ENCODE assay signal across 10 mouse cellular contexts in genomic region chr8:125955671-125956070, GRCm38 (mm10). TPM values are rescaled to one million over a fixed set of nuclear protein-coding genes. Genes with fewer than 3 reads are reported as not detected.
DNase-seq lines count a peak whose midpoint lies in the region; ATAC-seq lines count a peak whose summit lies in the region.
"Had no signal": no experiment of that assay in that cellular context is flagged by ENCODE, and none has a peak within 500 bp of the region (broad histone marks: within the 10 kb centered on the region; RNA-seq: fewer than 3 reads in every experiment).

No protein-coding gene starts in this region.

- peak; percentile 17 for DNase-seq in kidney, adult 9 months
- DNase-seq in Muller cell, postnatal 12 days (ENCODE audit: inconsistent ontology term): peak; percentile 69
- DNase-seq in cerebellum, adult 9-11 months: peak; percentile 73
- peak; percentile 61 for DNase-seq in hindbrain, embryonic 10.5 days (ENCODE audit: low spot score)
- DNase-seq in left cerebral cortex, postnatal 4 days: peak; percentile 79
- no peak for DNase-seq in gastrocnemius, postnatal 14 days

- no peak overlapping the region for H3K9ac ChIP-seq in kidney, embryonic 16.5 days (replicated peaks; ENCODE audit: low read length)
- H3K9ac ChIP-seq in neural tube, embryonic 15.5 days (replicated peaks): 0 out of 2 replicates have a peak overlapping the region, but pooled peaks have one; percentile 20
- H3K9ac ChIP-seq: embryonic facial prominence, embryonic 15.5 days had no signal

- no peak overlapping the region for H3K4me3 ChIP-seq in kidney, embryonic 16.5 days (ENCODE audit: low read length)
- H3K4me3 ChIP-seq in hindbrain, embryonic 10.5 days: no peak overlapping the region
- no peak overlapping the region for H3K4me3 ChIP-seq in neural tube, embryonic 15.5 days (replicated peaks)
- H3K4me3 ChIP-seq: embryonic facial prominence, embryonic 15.5 days had no signal

- 15% methylated on average over 11 of the region's 11 CpGs for WGBS in kidney, embryonic 16.5 days
- WGBS in hindbrain, embryonic 10.5 days: 18% methylated on average over 11 of the region's 11 CpGs
- WGBS in neural tube, embryonic 15.5 days: 13% methylated on average over 11 of the region's 11 CpGs

- ATAC-seq in kidney, embryonic 16.5 days (ENCODE audit: low FRiP score, low TSS enrichment): no peak
- no peak for ATAC-seq in neural tube, embryonic 15.5 days (ENCODE audit: low FRiP score)

- H3K27me3 ChIP-seq in kidney, embryonic 16.5 days (ENCODE audit: insufficient read depth, low read length): peaks cover 3% of the 10 kb centered on the region; the same call in 1 of the 2 replicates
- H3K27me3 ChIP-seq in hindbrain, embryonic 10.5 days (ENCODE audit: insufficient read depth, poor library complexity, severe bottlenecking): peaks cover 19% of the 10 kb centered on the region
- peaks cover 18% of the 10 kb centered on the region for H3K27me3 ChIP-seq in neural tube, embryonic 15.5 days (replicated peaks)
- H3K27me3 ChIP-seq: embryonic facial prominence, embryonic 15.5 days had no signal

- H3K36me3 ChIP-seq in kidney, embryonic 16.5 days (ENCODE audit: insufficient read depth, low read length): no peaks in the 10 kb centered on the region
- H3K36me3 ChIP-seq in hindbrain, embryonic 10.5 days: no peaks in the 10 kb centered on the region
- H3K36me3 ChIP-seq in neural tube, embryonic 15.5 days: no peaks in the 10 kb centered on the region
- H3K36me3 ChIP-seq: embryonic facial prominence, embryonic 15.5 days had no signal

- no peak overlapping the region for H3K27ac ChIP-seq in kidney, embryonic 16.5 days (ENCODE audit: low read length)
- no peak overlapping the region for H3K27ac ChIP-seq in hindbrain, embryonic 10.5 days
- H3K27ac ChIP-seq in neural tube, embryonic 15.5 days (replicated peaks): no peak overlapping the region
- H3K27ac ChIP-seq: embryonic facial prominence, embryonic 15.5 days; macrophage had no signal

- intact Hi-C loops in left cerebral cortex, postnatal 4 days (cut with DNase I): loop anchor here (5.0 to 10.0 kb wide), 4 partner anchors 127 to 519 kb away; partner anchors contain the start of genes Coa6 and Tarbp1
- intact Hi-C loops in gastrocnemius, postnatal 14 days (cut with DNase I; ENCODE audit: low total_unique reads): no loop called here

- H3K4me2 ChIP-seq in kidney, embryonic 16.5 days (replicated peaks; ENCODE audit: low read depth, low read length): no peak overlapping the region; the same call in 1 of the 2 replicates
- H3K4me2 ChIP-seq in neural tube, embryonic 15.5 days: peak overlapping the region; percentile 37
- H3K4me2 ChIP-seq: embryonic facial prominence, embryonic 15.5 days had no signal

- peaks cover 4% of the 10 kb centered on the region; the same call in 1 of the 2 replicates for H3K9me3 ChIP-seq in kidney, embryonic 16.5 days (ENCODE audit: low read length)
- H3K9me3 ChIP-seq in hindbrain, embryonic 10.5 days: peaks cover 3% of the 10 kb centered on the region; the same call in 1 of the 2 replicates
- no peaks in the 10 kb centered on the region for H3K9me3 ChIP-seq in neural tube, embryonic 15.5 days (replicated peaks)
- H3K9me3 ChIP-seq: embryonic facial prominence, embryonic 15.5 days had no signal

- no peaks in the 10 kb centered on the region for H3K4me1 ChIP-seq in kidney, embryonic 16.5 days (ENCODE audit: insufficient read depth, low read length)
- H3K4me1 ChIP-seq in hindbrain, embryonic 10.5 days (replicated peaks): no peaks in the 10 kb centered on the region
- peaks cover 11% of the 10 kb centered on the region for H3K4me1 ChIP-seq in neural tube, embryonic 15.5 days
- H3K4me1 ChIP-seq: embryonic facial prominence, embryonic 15.5 days had no signal

RNA-seq across cellular contexts. Expression of gene Kcnk1, which starts 39.3 kb away (rescaled TPM):
- polyA plus RNA-seq in kidney, embryonic 16.5 days (2015; fragmentation: Nextera tagmentation; extraction: Ambion mirVana): 53.6 and 56.5 TPM in 2 replicates
- polyA plus RNA-seq in hindbrain, embryonic 10.5 days (2016; fragmentation: Nextera tagmentation; extraction: Ambion mirVana): 6.8 and 11.0 TPM in 2 replicates
- total RNA-seq in left cerebral cortex, postnatal 4 days (2021): 10 to 100 TPM; 25.1 to 26.1 TPM
- 23.8 and 23.9 TPM in 2 replicates for polyA plus RNA-seq in neural tube, embryonic 15.5 days (2015; fragmentation: Nextera tagmentation; extraction: Ambion mirVana)
- total RNA-seq in gastrocnemius, postnatal 14 days (2021): 1 to 10 TPM; 1.4 to 1.8 TPM
- polyA plus RNA-seq: macrophage had no signal

RNA-seq across cellular contexts. Expression of gene Map3k21, which starts 45.4 kb away (rescaled TPM):
- polyA plus RNA-seq in kidney, embryonic 16.5 days (2015; fragmentation: Nextera tagmentation; extraction: Ambion mirVana): 3.9 and 4.1 TPM in 2 replicates
- 0.02 and 0.03 TPM in 2 replicates for polyA plus RNA-seq in hindbrain, embryonic 10.5 days (2016; fragmentation: Nextera tagmentation; extraction: Ambion mirVana)
- 1 to 10 TPM; 3.6 to 3.8 TPM for total RNA-seq in left cerebral cortex, postnatal 4 days (2021)
- polyA plus RNA-seq in neural tube, embryonic 15.5 days (2015; fragmentation: Nextera tagmentation; extraction: Ambion mirVana): 0.59 and 0.86 TPM in 2 replicates
- total RNA-seq in gastrocnemius, postnatal 14 days (2021): under 1 TPM; 0.07 to 0.18 TPM
- polyA plus RNA-seq: macrophage had no signal

RNA-seq across cellular contexts. Expression of gene Pcnx2, which starts 57.6 kb away (rescaled TPM):
- 0.27 and 0.49 TPM in 2 replicates for polyA plus RNA-seq in kidney, embryonic 16.5 days (2015; fragmentation: Nextera tagmentation; extraction: Ambion mirVana)
- 0.39 and 0.52 TPM in 2 replicates for polyA plus RNA-seq in hindbrain, embryonic 10.5 days (2016; fragmentation: Nextera tagmentation; extraction: Ambion mirVana)
- 10 to 100 TPM; 27.4 to 31.1 TPM for total RNA-seq in left cerebral cortex, postnatal 4 days (2021)
- polyA plus RNA-seq in neural tube, embryonic 15.5 days (2015; fragmentation: Nextera tagmentation; extraction: Ambion mirVana): 3.6 and 4.8 TPM in 2 replicates
- under 1 TPM; 0.23 to 0.35 TPM for total RNA-seq in gastrocnemius, postnatal 14 days (2021)
- polyA plus RNA-seq: macrophage had no signal
